Mouse (Mus musculus) heart, embryonic 16.5 days (tissue): ENCODE measurements around the gene Slc26a9. TPM values are rescaled to one million over a fixed set of nuclear protein-coding genes. Genes with fewer than 3 reads are reported as not detected.

Experiments used
- ATAC-seq: fragments of 200-750 bp; cut with Nextera tagmentation; replicated peaks from 2 replicates; pipeline ENCODE4 v1.8.0; 2017; ENCODE audit warnings: moderate number of reproducible peaks; ENCODE audit not compliant: insufficient read depth, low FRiP score; ENCODE audit errors: extremely low read depth
- H3K27ac ChIP-seq: fragments of 300-500 bp; sonication (generic); 2 replicates; pipeline ENCODE4 v1.5.1; 2014; ENCODE audit warnings: mild to moderate bottlenecking, low read length, control low read depth, moderate library complexity
- H3K27me3 ChIP-seq: fragments of 300-500 bp; sonication (generic); 2 replicates; pipeline ENCODE4 v1.6.1; 2014; ENCODE audit warnings: low read length, mixed read lengths; ENCODE audit not compliant: control insufficient read depth, insufficient read depth
- H3K36me3 ChIP-seq: fragments of 300-500 bp; sonication (generic); 2 replicates; pipeline ENCODE4 v1.6.1; 2014; ENCODE audit not compliant: control insufficient read depth, insufficient read depth
- H3K4me1 ChIP-seq: fragments of 300-500 bp; sonication (generic); 2 replicates; pipeline ENCODE4 v1.6.1; 2014; ENCODE audit warnings: low read length, mixed read lengths; ENCODE audit not compliant: control insufficient read depth, insufficient read depth
- H3K4me2 ChIP-seq: fragments of 300-500 bp; sonication (generic); 2 replicates; pipeline ENCODE4 v1.6.1; 2014; ENCODE audit warnings: low read depth, mild to moderate bottlenecking, control low read depth, low read length
- H3K4me3 ChIP-seq: fragments of 300-500 bp; sonication (generic); 2 replicates; pipeline ENCODE4 v1.5.1; 2014; ENCODE audit warnings: mild to moderate bottlenecking, control low read depth, low read length
- H3K9ac ChIP-seq: fragments of 300-500 bp; sonication (generic); 2 replicates; pipeline ENCODE4 v1.6.1; 2014; ENCODE audit warnings: low read length, control low read depth
- H3K9me3 ChIP-seq: fragments of 300-500 bp; sonication (generic); replicated peaks from 2 replicates; pipeline ENCODE4 v1.6.1; 2016; ENCODE audit warnings: low read length; ENCODE audit not compliant: control insufficient read depth
- WGBS: fragments of 180-500 bp; shearing (Covaris S2); extraction: QIAGEN DNeasy Blood & Tissue Kit; methylation state at CpG from one replicate; pipeline ENCODE4 v1.1.7; 2014; 5-methylcytosine and 5-hydroxymethylcytosine counted together
- polyA plus RNA-seq: library from polyadenylated mRNA; unstranded; fragments of >200 nt; fragmentation: Nextera tagmentation; extraction: Ambion mirVana; gene quantifications from 2 replicates; pipeline ENCODE4 v1.2.1, GENCODE M21; 2015

The Slc26a9 gene
- polyA plus RNA-seq, 1 experiment from 2014 or later, result 0.07 TPM

DNA sequence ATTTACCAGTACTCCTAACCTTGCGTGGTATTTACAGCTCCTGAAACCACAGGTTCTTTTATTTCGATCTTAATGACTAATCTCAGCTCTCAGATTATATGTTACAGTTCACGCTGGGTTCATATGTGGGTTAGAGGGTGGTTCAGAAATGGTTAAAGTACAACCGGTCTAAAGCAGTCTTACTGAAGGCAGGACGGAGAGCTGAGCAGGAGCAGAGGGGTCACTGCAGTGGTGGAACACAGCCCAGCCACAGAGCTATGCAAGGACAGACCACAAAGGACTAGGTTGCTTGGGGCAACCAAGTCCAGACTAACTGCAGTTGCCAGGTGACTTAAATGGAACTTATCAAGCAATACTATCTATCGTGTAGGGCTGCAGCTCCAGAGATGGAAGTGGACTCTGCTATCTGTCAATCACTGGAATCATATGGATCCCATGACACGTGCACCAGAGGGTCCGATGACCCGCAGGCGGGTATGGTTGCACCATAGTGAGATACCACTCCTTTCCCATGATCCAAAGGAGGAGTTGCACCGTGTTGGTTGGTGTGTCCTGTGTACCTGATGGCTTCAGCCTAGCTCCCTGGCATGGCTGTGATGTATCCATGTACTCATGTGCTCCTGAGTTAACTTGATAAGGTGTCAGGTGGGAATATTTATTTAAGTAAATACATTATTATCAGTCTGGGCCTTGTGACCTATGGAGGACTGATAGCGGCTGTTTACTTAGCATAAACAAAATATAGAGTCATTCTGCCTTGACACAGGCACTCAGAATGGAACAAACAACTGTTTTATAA is 13.0 kb upstream of the Slc26a9 start:
- Histone ChIP-seq H3K36me3 (no peaks in the 10 kb centered on the region), H3K27me3 (no peaks in the 10 kb centered on the region; the same call in 1 of the 2 replicates), H3K9ac (no peak overlapping the region), H3K4me2 (no peak overlapping the region), H3K4me1 (peaks cover 9% of the 10 kb centered on the region), H3K9me3 (no peaks in the 10 kb centered on the region), H3K4me3 (no peak overlapping the region), H3K27ac (no peak overlapping the region)
- WGBS, result 80% methylated on average over 12 of the region's 12 CpGs
- ATAC-seq, result no peak

DNA sequence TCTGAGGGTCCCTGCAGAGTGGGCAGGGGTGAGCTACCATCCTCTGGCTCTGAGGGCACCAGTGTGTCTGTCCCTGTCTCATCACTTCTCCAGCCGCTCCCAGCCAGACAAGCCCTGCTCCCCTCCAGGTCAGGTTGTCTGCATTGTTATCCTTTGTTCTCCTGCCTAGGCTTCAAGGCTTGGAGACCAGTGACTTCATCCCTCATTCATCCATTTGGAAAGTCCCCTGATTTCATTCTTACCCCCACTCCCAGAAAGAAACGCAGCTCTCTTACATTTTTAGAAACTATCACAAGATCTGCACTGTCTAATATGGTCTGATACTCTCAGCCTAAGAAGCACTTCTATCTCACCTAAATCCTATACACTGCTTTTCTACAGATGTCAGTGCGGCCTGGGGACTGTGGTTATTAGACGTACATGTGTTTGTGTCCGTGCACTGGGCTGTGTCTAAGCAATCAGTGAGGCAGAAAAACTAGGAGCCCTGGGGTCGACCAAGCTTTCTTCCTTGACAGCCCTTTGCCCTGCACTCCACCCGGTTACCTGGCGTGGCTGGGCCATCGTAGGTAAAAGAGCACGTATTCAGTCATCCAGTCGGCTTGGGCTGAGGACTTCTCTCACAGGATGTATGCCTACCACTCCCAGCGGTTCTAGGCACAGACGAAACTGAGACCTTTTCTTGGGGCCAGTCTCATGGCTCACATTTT is 10.2 kb upstream of the Slc26a9 start:
- no peak overlapping the region for H3K9ac ChIP-seq
- ATAC-seq, result no peak
- no peaks in the 10 kb centered on the region for H3K36me3 ChIP-seq
- H3K27me3 ChIP-seq, result no peaks in the 10 kb centered on the region; the same call in 1 of the 2 replicates
- WGBS, result 80% methylated on average over 13 of the region's 13 CpGs
- no peaks in the 10 kb centered on the region for H3K9me3 ChIP-seq
- H3K4me3 ChIP-seq, result no peak overlapping the region
- no peak overlapping the region for H3K4me2 ChIP-seq
- peaks cover 17% of the 10 kb centered on the region for H3K4me1 ChIP-seq
- no peak overlapping the region for H3K27ac ChIP-seq

DNA sequence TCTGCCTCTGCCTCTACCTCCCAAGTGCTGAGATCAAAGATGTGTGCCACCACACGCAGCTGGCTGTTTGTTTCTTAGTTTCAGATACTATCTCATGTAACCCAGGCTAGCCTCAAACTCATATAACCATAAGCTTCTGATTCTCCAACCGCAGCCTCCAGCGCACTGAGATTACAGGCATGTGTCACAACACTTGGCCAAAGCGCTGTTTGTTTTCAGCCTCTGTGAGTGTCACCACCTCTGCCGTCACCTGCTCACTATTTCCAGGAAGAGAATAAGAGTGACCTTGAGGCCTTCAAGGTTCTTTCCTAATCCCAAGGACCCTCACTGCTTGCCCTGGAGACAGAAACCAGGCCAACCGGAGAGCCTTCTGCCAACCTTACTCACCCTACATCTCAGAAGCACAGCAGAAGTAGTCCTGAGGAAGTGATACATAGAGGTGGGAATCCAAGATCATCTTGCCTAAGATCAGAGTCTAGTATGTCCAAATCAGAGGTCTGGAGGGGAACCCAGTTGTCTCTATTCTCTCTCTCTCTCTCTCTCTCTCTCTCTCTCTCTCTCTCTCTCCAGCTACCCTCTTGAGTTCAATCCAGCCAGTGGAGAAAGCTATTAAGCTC is 9.1 kb upstream of the Slc26a9 start:
- Histone ChIP-seq H3K4me1 (peaks cover 17% of the 10 kb centered on the region), H3K27ac (no peak overlapping the region), H3K9me3 (no peaks in the 10 kb centered on the region), H3K36me3 (no peaks in the 10 kb centered on the region), H3K4me2 (no peak overlapping the region), H3K9ac (no peak overlapping the region), H3K27me3 (no peaks in the 10 kb centered on the region; the same call in 1 of the 2 replicates), H3K4me3 (no peak overlapping the region)
- no peak for ATAC-seq
- 90% methylated on average over 6 of the region's 6 CpGs for WGBS

DNA sequence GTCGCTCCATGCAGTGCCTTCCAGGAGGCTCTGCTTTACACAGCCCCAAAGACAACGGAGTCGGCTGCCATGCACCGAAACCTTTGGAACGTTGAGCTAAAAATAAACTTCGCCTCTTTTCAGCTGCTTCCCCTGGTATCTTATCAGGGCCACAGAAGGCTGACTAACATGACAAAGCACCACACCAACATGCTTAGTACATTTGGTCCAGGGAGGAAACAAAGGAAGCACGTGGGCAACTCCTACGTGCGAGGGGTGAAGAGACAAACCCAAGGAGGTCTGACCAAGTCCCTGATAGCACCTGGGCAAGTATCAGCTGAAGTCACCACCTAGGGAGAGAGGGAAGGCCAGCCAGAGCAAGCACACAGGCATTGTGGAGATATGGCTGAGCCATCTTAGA is 7.3 kb upstream of the Slc26a9 start:
- 18% methylated on average over 9 of the region's 9 CpGs for WGBS
- H3K4me2 ChIP-seq, result peak overlapping the region; percentile 21; the same call in 1 of the 2 replicates

DNA sequence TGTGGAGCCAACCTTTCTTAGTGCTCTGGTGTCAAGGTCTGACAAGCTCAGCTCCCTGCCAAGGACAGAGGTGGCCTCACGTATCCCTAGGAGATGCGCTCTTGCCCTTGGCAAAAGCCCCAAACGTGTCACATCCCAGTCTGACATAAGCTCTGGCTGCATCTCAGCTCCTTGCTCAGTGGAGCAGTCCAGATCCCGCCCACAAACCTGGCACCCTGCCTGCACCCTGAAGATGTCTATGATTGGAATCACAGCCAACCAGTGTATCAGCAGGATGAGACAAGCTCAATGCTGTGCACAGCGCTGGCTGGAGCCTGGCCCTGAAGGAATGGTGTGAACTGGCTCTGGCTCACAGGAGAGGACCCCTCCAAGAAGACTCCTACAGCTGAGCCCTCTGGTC is 6.6 kb upstream of the Slc26a9 start:
- H3K9ac ChIP-seq, result no peak overlapping the region
- no peaks in the 10 kb centered on the region; the same call in 1 of the 2 replicates for H3K27me3 ChIP-seq
- no peaks in the 10 kb centered on the region for H3K36me3 ChIP-seq
- H3K9me3 ChIP-seq, result no peaks in the 10 kb centered on the region
- no peak; the same call in 1 of the 2 replicates for ATAC-seq
- peaks cover 17% of the 10 kb centered on the region for H3K4me1 ChIP-seq
- no peak overlapping the region for H3K4me3 ChIP-seq
- 46% methylated on average over 5 of the region's 5 CpGs for WGBS
- peak overlapping the region; percentile 13 for H3K27ac ChIP-seq
- H3K4me2 ChIP-seq, result no peak overlapping the region

More for the DNA sequence above, 7.3 kb upstream of the Slc26a9 start:
- peak overlapping the region; percentile 13 for H3K27ac ChIP-seq
- H3K36me3 ChIP-seq, result no peaks in the 10 kb centered on the region
- H3K27me3 ChIP-seq, result no peaks in the 10 kb centered on the region; the same call in 1 of the 2 replicates
- peak; percentile 66 for ATAC-seq
- H3K4me1 ChIP-seq, result peaks cover 17% of the 10 kb centered on the region
- no peak overlapping the region for H3K4me3 ChIP-seq
- no peak overlapping the region for H3K9ac ChIP-seq
- no peaks in the 10 kb centered on the region for H3K9me3 ChIP-seq

DNA sequence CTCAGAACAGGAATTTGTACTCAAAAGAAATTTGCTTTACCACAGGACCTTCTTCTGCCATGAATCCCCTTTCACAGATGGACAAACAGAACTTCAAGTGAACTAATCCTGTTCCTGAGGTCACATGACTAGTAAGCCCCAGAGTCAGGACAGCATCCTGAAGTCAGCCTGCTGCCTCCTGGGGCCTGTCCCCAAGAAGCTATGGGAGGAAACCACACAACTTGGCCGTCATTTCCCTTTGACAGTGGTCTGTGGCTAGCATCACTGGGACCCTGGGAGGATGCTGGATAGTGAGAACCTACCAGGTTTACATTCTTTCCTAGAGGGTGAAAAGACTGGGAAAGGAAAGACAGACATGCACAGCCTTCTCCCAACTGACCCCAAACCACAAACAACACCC is 5.1 kb upstream of the Slc26a9 start:
- Histone ChIP-seq H3K36me3 (no peaks in the 10 kb centered on the region), H3K4me3 (no peak overlapping the region), H3K9me3 (no peaks in the 10 kb centered on the region), H3K27me3 (no peaks in the 10 kb centered on the region; the same call in 1 of the 2 replicates), H3K9ac (no peak overlapping the region), H3K4me1 (peaks cover 17% of the 10 kb centered on the region), H3K27ac (no peak overlapping the region), H3K4me2 (no peak overlapping the region)
- ATAC-seq, result no peak
- WGBS, result 80% methylated on average over 1 of the region's 1 CpGs

DNA sequence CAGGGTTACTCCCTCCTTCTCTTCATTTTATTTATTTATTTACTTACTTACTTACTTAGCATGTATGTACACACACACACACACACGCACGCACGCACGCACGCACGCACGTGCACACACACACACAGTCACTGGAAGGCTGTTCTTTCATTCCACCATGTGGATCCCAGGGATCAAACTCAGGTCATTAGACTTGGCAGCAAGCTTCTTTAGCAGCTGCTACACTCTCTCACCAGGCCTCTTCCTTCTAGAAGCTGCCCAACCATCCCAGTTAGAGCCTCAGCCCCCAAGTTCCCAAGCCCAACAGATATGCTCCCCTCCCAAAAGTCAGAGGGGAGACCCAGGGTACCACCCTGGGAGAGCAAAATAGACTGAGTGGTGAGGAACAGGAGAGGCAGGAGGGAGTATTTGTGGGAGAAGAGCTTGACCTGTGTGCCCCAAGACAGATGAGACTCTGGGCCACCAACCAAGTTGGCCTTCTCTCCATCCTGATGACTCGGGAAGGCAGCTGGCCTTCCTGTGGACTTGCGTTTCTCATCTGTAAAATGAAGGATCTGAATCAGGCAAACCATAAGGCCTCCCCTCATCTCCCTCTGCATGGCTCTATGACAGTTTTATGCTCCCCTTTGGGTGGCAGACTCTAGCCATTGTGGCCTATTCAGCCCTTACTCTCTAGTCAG is 4.2 kb upstream of the Slc26a9 start:
- no peak for ATAC-seq
- no peak overlapping the region for H3K27ac ChIP-seq
- H3K9me3 ChIP-seq, result no peaks in the 10 kb centered on the region
- 93% methylated on average over 9 of the region's 9 CpGs for WGBS
- H3K4me3 ChIP-seq, result no peak overlapping the region
- no peaks in the 10 kb centered on the region for H3K36me3 ChIP-seq
- H3K4me2 ChIP-seq, result no peak overlapping the region
- H3K9ac ChIP-seq, result no peak overlapping the region
- no peaks in the 10 kb centered on the region; the same call in 1 of the 2 replicates for H3K27me3 ChIP-seq
- H3K4me1 ChIP-seq, result peaks cover 17% of the 10 kb centered on the region

DNA sequence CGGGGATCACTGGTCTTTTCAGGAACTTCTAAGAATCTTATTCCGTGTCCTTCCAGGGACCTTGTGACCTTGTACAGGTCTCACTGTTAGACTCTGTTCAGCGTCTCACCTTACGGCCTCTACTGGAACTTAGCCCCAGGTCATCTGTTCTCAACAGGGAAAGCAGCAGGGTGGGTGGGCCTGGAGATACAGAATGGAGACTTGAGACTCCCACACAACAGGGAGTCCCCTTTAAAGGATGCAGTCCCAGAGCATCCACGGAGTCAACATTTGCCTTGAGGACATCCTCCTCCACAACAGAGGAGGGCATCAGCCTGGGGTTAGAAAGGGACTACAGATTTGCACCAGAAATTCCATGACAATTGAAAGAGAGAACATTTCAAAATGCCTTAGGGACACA is 1.6 kb downstream of the Slc26a9 start:
- no peaks in the 10 kb centered on the region for H3K36me3 ChIP-seq
- 67% methylated on average over 5 of the region's 5 CpGs for WGBS
- no peaks in the 10 kb centered on the region for H3K27me3 ChIP-seq
- no peak overlapping the region for H3K9ac ChIP-seq
- no peaks in the 10 kb centered on the region for H3K9me3 ChIP-seq
- H3K27ac ChIP-seq, result no peak overlapping the region
- H3K4me3 ChIP-seq, result no peak overlapping the region
- no peaks in the 10 kb centered on the region for H3K4me1 ChIP-seq
- H3K4me2 ChIP-seq, result no peak overlapping the region
- no peak for ATAC-seq
